Mouse (Mus musculus): ENCODE data around the gene Rad1. TPM values are rescaled to one million over a fixed set of nuclear protein-coding genes. Genes with fewer than 3 reads are reported as not detected.
"Not testable (repeated sequence)": the region's sequence is repeated elsewhere in the genome, so short reads cannot be mapped to it uniquely, and the experiment has no call there.

Gene Rad1
- total RNA-seq (2022) = 10 to 100 TPM; 14.3 to 21.8 (median 16.8) TPM

DNA sequence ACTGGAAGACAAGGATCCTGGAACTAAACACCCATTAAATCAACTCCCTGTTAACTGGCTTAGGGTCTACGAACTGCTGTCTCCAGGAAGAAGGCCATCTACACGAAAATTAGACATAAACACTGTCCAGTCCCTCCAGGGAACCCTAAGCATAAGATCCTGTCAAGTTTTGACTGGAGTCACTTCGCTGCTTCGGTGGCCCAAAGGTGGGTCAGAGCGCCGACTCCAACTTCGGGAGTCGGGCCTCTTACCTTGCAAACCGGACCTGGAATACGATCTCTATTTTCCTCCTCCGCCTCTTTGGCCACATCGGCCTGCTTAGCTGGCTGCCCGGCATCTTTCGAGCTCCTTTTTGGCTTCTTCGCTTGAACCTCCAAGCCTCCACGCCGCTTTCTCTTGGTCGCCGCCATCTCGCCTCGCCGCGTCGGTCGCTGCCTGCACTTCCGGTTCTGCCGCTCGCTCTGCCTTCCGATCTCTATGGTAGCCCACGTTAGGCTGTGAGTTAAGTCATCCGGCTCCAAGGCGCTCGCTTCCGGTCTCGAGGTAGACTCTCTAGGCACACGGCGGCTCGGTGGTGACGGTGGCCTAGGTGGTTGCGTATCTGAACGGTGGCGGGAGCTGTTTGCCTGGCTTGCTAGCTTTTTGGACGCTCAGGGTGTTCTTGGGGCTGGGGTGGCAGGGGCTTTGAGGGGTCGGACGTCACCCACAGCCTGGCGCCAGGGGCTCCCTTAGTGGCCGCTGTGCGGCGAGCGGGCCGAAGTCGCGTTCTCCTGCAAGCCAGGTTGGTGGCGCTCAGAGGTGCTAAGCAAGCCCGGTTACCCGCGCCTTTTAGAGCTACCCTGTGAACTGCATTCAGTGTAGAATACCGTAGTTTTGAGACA lies at the start of gene Rad1, which contains the start of gene Brix1:
TSS of gene Rad1 (plus strand) at position 535 of the 881 bp plus-strand sequence.
TSS of gene Brix1 (minus strand) at position 464 of the 881 bp plus-strand sequence.
- DNase-seq = peak; percentile 93

DNA sequence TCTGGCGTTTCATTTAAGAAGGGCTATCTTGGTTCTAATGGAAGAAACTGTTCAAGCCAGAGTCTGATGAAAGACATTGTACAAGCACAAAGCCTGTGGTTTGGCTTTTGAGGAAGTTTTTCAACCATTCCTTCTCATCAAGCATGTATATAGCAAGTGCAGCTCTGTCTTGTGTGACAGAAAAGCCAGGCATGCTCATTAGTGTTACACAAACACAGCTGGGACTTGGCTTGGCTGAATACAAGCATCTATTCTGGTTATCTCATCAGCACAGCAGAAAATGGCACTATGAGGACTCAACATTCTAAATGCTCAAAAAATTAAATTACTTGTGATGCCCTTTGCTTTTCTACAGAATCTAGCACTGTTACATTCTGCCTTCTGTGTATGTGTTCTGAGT lies 48.9 kb upstream of the Rad1 start:
- no peak for DNase-seq

DNA sequence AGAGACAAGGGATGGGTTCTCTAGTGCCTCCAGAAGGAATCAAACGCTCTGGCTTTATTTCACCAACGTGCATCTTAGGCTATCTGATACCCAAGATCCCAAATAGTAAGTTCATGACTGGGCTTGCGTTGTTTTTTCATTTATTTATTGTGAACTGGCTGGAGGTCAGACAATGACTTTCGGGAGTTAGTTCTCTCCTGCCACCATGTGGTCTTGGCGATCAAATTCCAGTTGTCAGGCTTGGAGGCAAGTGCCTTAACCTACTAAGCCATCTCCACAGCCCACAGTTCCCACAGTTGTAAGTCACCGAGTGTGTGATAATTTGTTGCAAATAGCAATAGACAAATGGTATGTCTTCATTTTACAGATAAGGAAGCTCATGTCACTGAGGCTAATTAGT lies 45.9 kb upstream of the Rad1 start:
- DNase-seq = peak; percentile 44

DNA sequence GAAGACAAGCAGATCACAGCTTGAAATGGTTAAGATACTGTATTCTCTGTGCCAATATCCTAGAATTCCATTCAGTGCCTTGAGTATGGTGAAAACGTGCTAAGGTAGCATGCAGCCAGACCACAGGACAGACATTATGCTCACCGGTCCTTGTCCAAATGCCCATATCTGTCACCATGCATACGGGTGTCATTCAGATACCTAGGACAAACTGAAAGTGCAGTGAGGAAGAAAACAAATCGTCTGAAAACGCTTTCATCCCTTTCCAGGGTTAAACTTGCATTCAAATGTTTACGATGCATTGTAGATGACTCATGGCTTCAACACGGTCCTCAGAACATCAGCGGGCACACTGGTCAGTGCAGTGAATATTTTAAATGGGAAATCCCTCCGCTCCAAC lies 44.3 kb upstream of the Rad1 start:
- DNase-seq = no peak

DNA sequence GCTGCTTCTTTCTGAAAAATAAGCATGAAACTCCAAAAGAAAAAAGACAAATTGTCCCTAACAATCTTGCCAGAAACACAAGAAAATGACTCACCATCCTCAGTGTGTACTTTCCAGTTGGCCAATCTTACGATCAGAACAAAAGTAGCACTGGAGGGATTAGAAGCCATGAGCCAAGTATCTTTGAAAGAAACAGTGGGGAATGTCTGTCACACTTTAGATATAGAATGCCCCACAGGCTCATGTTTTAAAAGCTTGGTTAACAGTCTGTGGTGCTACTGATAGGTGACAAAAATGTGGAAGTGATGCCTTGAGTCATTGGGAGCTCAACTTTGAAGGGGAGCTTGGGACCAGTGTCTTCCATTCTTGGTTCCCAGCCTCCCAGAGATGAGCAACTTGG lies 43.5 kb upstream of the Rad1 start:
- no peak for DNase-seq

DNA sequence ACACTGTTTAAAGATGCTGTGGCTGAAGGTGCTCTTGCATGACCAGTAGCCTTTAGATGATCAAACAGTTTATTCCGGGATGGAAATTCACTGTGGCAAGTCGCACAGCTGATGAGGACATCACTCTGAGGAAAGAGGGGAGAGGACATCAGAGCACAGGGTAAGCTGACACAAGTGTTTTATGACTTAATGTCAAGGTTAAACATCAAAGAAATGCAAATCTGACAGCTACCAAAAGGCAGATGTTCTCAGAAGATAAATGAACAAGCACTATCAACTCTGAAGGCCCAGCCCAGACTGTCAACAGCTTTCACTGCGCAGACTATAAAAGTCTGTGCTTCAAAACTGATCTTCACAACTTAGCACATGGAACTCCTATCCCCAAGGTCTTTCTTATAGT lies 38.7 kb upstream of the Rad1 start:
- peak; percentile 61 for DNase-seq

DNA sequence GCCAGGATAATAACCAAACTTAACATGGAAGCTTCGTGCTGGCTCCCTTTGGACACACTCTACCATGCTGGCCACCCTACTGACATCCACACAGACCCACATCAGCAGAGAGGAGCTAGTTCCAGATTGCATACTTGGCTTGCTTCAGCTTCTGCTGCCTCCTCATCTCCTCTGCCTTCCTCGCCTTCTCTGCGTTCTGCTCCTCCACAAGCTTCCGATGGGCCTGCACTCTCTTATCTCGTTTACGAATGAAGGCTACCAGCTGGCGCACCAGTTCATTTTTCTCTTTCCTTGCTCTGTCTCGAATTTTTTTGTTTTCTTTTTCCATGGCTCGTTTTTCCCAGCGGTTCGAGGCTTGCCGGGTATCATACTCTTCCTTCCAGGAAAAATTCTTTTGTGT lies 24.8 kb upstream of the Rad1 start:
- no peak for DNase-seq

DNA sequence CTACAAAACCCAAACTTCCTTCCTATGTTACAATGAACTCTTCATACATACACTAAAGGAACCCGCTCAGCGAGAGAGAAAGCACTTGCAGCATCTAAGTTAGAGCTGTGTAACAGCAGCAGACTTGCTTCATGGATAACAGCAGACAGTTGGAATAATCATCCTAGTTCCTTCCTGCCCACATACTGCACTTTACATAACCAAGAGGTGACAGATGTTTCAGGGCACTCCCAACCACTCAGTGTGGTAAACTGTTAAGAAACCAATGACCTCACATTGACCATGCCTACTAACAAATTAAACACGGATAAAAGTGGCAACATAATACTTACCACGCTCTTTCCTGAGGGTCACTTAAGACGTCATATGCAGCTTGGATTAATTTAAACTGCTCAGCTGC lies 22.3 kb upstream of the Rad1 start:
- DNase-seq = no peak

DNA sequence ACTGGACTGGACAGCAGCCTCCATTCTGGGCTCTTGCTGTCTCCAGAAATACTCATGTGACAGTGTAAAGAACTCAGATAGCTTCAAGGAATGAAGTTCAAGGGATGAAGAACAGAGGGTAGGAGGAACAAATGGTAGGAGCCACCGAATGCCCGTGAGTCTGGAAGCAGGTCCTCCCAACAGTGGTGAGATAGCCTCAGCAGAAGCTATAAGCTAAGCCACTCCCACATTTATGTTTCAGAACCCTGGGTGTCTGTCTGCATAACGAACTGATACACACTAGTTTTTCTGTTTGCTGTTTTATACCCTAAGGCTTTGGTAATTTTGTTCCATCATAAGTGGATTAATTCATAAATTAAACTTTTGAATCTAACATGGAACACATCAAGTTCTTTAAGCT lies 21.1 kb upstream of the Rad1 start:
- DNase-seq = no peak

DNA sequence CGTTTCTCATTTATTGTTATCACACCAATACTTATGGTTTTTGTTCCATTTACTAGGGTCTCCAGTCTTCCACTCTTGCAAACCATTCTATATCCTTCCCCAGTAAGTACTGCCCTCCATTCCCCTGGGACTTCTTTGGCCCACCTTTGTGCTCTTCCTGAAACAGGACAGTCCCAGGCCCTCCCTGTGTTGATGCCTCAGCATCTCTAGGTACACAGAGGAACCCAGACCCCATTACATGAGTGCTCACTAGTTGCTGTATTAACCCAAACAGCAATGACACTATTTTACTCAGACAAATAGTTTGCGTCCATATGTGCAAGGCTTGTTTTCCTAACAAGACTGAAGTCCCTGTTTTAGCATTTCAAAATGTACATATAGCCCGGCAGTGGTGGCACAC lies 17.1 kb upstream of the Rad1 start:
- no peak for DNase-seq

DNA sequence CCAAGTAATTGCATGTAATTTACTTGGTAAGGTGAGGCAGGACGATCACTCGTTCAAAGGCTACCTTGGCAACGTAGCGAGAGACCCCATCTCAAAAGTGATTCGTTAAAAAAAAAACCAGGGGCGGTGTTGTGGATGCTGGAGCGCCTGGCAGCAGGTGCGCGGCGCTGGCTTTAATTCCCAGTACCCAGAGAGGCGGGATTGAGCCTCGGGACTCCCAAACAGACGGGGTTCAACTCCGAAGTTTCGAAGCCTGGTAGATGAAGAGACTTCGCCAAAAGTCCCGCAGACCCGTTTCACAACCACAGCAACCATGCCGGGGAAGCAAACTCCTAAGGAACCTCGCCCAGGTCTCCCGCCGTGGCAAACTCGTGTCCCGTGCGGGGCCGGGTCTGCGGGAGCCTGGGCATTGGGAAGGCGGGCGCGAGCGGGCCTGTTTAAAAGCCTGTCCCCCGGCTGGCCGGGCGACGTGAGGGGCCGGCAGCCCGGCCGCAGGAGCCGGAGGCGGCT lies 16.1 kb upstream of the Rad1 start:
- DNase-seq = peak; percentile 27

DNA sequence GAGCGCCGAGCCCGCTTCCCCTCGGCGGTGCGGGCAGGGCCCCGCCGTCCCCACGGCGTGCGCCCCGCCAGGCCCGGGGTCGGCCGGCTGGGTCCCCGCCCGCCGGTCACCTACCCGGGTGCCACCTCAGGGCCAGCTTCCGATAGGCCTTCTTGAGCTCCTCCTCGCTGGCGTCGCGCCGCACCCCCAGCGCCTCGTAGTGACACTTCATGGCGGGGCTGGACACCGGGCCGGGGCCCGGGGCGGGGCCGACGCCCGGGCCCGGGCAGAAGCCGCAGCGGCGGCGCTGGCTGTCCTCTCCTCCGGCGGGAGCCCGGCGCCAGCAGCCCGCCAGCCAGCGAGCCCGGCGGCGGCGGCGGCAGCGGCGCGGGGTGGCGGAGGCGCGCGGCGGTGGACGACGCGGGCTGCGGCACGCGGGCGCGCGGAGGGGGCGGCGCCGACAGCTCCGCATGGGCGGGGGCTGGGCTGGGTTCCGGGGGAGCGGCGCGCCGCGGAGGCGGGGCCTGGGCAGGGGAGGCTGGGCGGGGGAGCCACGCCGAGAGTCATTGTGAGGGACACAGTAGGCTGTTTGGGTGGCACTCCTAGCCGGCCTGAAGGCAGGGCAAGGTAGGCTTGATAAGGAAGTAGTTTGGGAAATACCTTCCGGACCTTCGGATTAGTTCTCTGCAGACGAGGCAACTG lies 15.5 kb upstream of the Rad1 start, which contains the start of gene Dnajc21:
TSS of gene Dnajc21 (minus strand) at position 366 of the 681 bp plus-strand sequence.
- peak; percentile 83 for DNase-seq

DNA sequence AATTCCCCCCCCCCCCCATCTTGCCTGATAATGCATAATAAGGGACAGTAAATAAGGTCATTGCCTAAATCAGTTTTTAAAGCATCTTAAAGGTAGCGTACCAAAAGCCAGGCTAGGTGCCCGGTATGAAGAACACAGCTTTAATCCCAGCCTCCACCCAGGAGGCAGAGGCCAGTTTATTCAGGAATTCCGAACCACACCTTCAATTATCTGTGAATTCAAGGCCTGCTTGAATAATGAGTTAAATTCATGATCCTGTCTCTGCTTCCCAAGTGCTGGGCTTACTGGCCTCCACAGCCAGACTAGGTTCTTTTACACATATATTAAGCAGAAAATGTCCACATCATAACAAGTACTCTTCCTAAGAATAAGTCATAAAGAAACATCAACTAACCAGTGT lies 14.9 kb upstream of the Rad1 start:
- DNase-seq = no peak

DNA sequence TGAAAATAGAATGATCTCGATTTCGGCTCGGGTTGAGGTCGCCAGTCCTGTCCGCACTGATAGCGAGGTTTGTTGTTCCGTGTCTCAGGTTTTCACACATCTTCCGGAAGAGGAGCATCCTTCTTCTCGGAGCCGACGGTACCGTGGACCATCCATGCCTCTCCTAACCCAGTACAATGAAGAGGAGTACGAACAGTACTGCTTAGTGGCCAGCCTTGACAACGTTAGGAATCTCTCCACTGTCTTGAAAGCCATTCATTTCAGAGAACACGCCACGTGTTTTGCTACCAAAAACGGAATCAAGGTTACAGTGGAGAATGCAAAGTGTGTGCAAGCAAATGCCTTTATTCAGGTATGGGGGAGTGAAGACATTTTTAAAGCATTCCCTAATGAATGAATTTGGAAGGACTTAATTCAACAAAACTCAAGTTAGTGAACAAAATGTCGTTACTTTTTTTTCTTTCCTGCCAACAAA lies 584 bp downstream of the Rad1 start:
- DNase-seq = no peak

DNA sequence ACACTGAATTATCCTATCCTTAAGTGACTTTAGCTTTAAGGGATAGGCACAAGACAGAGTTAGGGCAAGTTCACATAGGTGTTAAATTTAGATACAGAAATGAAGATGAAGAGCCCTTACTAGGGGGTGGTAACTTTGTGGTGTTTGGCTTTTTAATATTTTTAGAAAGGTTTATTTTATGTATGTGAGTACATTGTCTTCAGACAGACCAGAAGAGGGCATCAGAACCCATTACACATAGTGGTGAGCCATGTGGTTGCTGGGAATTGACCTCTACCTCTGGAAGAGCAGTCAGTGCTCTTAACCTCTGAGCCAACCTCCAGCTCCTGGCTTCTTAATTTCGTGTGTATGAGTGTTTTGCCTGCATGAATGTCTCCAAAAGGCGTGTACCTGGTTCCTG lies 1.4 kb downstream of the Rad1 start:
- no peak for DNase-seq

DNA sequence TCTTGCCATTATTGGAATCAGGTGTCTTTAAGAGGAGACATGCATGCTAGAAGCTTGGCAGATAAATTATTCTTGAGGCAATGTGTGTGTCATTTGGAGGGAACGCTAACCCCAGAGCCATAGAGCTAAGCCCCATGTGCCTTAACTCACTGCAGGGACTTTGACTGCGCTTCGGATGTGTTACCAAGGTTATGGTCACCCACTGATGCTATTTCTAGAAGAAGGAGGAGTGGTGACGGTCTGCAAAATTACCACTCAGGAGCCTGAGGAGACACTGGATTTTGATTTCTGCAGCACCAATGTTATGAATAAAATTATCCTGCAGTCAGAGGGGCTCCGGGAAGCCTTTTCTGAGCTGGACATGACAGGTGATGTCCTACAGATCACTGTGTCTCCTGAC lies 4.3 kb downstream of the Rad1 start:
- DNase-seq = no peak

DNA sequence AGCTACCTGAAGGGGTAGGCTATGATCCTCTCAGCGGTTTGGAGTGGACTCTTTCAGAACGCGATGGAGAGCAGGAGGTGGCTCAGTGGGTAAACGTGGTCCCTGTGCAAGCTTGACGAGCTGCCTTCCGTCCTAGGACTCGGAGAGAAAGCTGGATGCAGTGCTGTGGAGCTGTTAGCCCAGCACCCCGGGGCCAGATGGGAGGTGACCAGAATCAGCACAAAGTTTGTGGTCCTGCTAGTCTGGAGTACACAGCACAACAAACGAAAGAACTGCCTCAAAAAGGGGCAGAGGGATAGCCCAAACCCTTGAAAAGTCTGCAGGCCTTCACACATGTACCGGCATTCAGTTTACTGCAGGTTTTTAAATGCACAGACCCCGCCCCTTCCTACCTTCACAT lies 10.1 kb downstream of the Rad1 start:
- no peak for DNase-seq

DNA sequence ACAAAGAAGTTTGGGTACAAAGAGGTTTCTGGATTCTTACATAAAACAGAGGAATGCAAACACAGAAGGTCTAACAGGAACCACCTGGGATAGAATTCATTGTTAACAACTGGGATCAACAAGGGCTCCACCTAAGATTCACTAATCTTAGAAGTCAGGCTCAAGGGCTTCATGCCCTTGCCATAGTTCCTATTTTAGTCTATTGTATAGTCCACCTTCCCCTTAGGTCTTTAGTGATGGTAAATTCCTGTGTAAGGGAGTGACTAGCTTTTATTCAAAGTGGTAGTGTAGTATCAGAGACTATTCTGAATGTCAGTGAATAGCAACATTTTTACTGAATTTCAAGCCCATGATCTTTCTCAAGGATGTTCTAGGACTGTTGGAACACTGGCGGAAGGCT lies 10.9 kb downstream of the Rad1 start:
- DNase-seq = not testable (repeated sequence)

DNA sequence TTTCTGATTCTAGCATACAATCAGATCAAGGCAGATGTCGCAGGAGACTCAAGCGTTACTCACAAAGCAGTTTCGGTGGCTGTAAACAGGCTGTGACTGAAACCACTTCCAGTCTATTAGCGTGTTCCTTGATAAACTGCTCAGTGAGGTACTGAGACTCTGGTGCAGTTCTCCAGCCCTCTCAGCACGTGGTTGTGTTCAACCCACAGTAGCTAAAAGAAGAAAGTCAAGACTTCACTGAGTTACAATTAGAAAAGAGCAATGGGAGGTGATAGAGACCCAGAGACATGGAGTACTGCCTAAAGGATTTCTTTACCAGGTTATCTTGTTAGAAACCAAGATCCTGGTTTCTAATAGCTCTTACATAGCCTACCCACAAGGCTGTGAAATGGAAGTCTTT lies 13.8 kb downstream of the Rad1 start:
- DNase-seq = no peak

DNA sequence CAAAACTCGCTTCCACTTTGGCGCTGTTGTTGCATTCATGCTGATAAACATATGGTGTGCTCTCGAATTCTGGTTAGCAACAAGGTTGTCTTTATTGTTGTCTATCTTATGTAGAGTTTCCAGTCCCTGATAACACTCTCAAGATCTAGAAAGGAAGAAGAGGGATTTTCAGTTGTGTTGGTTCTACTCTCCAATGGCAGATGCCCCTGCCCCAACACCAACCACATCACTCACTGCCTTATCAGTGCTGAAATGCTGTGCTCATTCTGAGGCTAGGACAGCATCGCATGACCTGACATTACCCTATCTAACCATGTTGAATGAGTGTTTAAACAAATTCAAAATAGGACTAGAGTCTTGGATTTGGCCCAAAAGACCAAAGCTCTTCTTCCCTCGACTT lies 14.2 kb downstream of the Rad1 start:
- no peak for DNase-seq

DNA sequence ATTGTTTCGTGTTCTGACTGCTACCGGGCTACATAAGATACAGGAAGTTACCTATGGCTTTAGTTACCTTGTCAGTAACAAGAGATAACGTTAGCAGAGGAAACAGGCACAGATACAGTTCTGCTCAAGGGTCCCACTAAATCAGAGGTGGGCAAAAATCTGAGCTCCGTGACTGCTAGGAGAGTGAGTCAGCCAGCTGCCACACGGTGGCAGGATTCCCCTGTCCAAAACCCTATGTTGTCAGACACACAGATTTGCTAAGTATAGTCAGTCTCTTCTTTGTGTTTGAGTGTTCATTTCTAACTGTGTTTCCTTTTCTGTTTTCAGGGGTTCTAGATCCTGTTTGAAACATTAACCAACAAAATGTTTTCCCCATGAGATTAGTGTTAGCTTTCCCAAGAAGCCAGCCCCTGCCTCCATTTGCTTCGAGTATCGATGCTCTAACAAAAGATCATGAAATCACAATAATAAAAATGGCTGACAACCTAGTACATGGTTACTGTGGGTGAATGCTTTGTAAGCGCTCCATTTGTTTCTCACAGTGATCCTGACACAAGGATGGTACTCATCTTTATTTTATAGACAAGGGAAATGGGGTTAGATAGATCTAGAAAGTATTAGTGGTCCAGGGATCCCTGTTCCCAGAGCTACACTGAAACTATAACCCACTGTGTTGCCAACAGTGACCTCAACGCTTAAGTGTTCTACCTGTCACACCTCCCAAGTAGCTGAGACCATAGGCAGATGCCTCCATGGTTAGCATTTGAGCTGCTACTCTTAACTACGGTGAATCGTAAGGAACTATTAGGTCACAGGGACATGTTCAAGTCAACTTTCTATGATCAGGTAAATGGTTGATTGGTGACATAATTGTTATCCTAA lies 15.3 kb downstream of the Rad1 start:
- DNase-seq = no peak

DNA sequence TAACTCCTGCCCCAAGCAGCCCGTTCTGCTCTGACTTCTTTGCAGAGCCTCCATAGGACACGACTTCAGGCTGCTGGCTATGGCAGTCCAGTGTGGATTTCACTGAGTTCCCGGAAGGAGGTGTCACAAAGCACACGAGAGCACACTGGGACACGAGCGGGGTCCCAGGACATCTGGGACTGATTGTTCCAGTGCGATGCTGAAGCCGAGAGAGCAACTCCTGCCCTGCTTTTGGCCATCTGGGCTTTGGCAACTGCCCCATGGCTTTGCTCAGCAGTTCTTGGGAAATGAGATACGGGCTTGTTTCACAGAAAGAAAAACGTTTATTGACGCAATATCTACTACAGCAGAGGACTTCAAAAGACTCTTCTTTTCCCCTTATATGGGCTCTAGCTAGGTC lies 20.3 kb downstream of the Rad1 start:
- peak; percentile 7 for DNase-seq

DNA sequence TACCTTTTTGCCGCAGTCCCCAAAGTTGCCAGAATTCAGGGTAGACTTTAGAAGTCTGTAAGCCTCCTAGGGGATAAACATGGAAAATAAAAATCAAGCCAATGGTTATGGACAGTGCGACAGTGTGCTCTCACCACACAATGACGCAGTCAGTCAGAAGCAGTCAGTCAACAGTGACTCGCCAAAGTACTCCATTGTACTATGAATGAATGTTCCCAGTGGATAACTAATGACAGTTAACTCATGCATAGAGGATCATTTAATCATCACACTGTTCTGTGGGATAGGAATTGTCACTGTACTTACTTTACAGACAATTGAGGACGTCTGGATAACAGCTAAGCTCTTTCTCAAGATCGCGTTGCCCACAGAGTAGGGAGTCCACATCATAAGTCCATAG lies 29.3 kb downstream of the Rad1 start:
- no peak for DNase-seq

Data from adrenal gland, adult 8-10 months (tissue).